Mouse (Mus musculus): Measurements from ENCODE around the gene Gm3604. TPM values are rescaled to one million over a fixed set of nuclear protein-coding genes. Genes with fewer than 3 reads are reported as not detected.
A peak's percentile ranks its signal among the peaks of the same experiment; 100 is the strongest.
"Not testable (repeated sequence)": the region's sequence is repeated elsewhere in the genome, so short reads cannot be mapped to it uniquely, and the experiment has no call there.

Gm3604 gene
- 0.17 and 0.35 TPM in 2 replicates for polyA plus RNA-seq (2012; rRNA removed)

DNA sequence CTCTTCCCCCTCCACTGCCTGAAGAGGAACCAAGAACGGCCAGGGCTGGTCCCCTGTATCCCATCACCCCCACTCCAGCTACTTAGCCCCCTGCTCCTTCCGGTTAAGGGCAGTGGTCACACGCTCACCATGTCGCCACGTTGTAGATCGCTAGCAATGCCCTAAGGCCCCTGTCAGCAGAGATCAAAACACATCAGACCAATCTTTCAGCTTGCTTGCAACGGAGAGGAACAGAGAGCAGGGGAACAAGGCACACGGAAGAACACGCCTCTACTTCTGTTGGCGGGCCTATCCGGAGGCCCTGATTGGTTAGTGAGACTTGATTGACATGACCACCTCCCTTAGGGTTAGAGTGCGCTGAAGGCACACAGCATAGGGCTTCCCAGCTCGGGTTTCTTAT lies at the start of gene Gm3604:
Gene Gm3604 (minus strand): TSS at position 226 of the 400 bp plus-strand sequence.
- peak within 1 kb of the TSS; percentile 7; the same call in 1 of the 2 replicates for H3K27ac ChIP-seq (ENCODE audit: control insufficient read depth, insufficient read depth, low read depth, low read length)
- peak; percentile 21; the same call in 1 of the 2 replicates for TF ChIP-seq POLR2A (IDR thresholded peaks at IDR 0.05; ENCODE audit: control insufficient read depth, low read depth, low read length)
- H3K4me1 ChIP-seq (ENCODE audit: control insufficient read depth, insufficient read depth, low read length); H3K27me3 ChIP-seq (ENCODE audit: control insufficient read depth, insufficient read depth, low read length); H3K36me3 ChIP-seq (ENCODE audit: control insufficient read depth, insufficient read depth, low read length): not testable (repeated sequence)
- H3K4me3 ChIP-seq (ENCODE audit: control insufficient read depth, low read depth, low read length), result peak within 1 kb of the TSS; percentile 86

DNA sequence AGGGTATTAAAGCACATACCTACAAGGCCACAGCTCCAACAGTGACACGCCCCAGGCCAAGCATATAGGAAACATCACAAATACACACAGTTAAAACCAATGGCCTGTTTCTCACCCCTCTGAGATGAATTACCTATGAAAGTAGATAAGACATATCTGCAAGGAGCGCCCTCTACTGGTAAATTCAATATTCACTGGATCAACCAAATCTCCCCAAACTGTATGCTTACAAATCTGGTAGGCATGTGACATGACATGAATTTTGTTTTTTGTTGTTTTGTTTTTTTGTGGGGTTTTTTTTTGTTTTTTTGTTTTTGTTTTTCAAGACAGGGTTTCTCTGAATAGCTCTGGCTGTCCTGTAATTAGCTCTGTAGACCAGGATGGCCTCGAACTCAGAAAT lies 16.2 kb upstream of the Gm3604 start:
- not testable (repeated sequence) for H3K36me3 ChIP-seq (ENCODE audit: control insufficient read depth, insufficient read depth, low read length); H3K27ac ChIP-seq (ENCODE audit: control insufficient read depth, insufficient read depth, low read depth, low read length); H3K27me3 ChIP-seq (ENCODE audit: control insufficient read depth, insufficient read depth, low read length); H3K4me1 ChIP-seq (ENCODE audit: control insufficient read depth, insufficient read depth, low read length); H3K4me3 ChIP-seq (ENCODE audit: control insufficient read depth, low read depth, low read length)

- not testable (repeated sequence) for H3K4me1 ChIP-seq (ENCODE audit: control insufficient read depth, insufficient read depth, low read length); H3K36me3 ChIP-seq (ENCODE audit: control insufficient read depth, insufficient read depth, low read length); H3K27me3 ChIP-seq (ENCODE audit: control insufficient read depth, insufficient read depth, low read length); H3K27ac ChIP-seq (ENCODE audit: control insufficient read depth, insufficient read depth, low read depth, low read length); H3K4me3 ChIP-seq (ENCODE audit: control insufficient read depth, low read depth, low read length)
Measured at GRCm38 (mm10) chr13:62390076-62390620, 7.2 kb upstream of the Gm3604 start.

- Histone ChIP-seq H3K4me1 (ENCODE audit: control insufficient read depth, insufficient read depth, low read length) (no peaks in the 10 kb centered on the region), H3K27me3 (ENCODE audit: control insufficient read depth, insufficient read depth, low read length) (no peaks in the 10 kb centered on the region), H3K4me3 (ENCODE audit: control insufficient read depth, low read depth, low read length) (no peak overlapping the region), H3K27ac (ENCODE audit: control insufficient read depth, insufficient read depth, low read depth, low read length) (no peak overlapping the region), H3K36me3 (ENCODE audit: control insufficient read depth, insufficient read depth, low read length) (no peaks in the 10 kb centered on the region)
- no peak for TF ChIP-seq POLR2A (IDR thresholded peaks at IDR 0.05; ENCODE audit: control insufficient read depth, low read depth, low read length)
- no peak for TF ChIP-seq CTCF (IDR thresholded peaks at IDR 0.05; ENCODE audit: control insufficient read depth, insufficient read depth, insufficient replicate concordance, low read depth, low read length)
Measured at GRCm38 (mm10) chr13:62331786-62332185, 51.2 kb downstream of the Gm3604 start.

- TF ChIP-seq CTCF (IDR thresholded peaks at IDR 0.05; ENCODE audit: control insufficient read depth, insufficient read depth, insufficient replicate concordance, low read depth, low read length) (no peak), POLR2A (IDR thresholded peaks at IDR 0.05; ENCODE audit: control insufficient read depth, low read depth, low read length) (no peak)
- no peak overlapping the region for H3K4me3 ChIP-seq (ENCODE audit: control insufficient read depth, low read depth, low read length)
- H3K27me3 ChIP-seq (ENCODE audit: control insufficient read depth, insufficient read depth, low read length), result no peaks in the 10 kb centered on the region
- H3K36me3 ChIP-seq (ENCODE audit: control insufficient read depth, insufficient read depth, low read length), result no peaks in the 10 kb centered on the region
- H3K4me1 ChIP-seq (ENCODE audit: control insufficient read depth, insufficient read depth, low read length), result no peaks in the 10 kb centered on the region
- no peak overlapping the region for H3K27ac ChIP-seq (ENCODE audit: control insufficient read depth, insufficient read depth, low read depth, low read length)
Measured at GRCm38 (mm10) chr13:62331381-62331780, 51.6 kb downstream of the Gm3604 start.

Other genes starting within 250 kb of the Gm3604 start
- gene Gm49359, start 83.7 kb upstream of the Gm3604 start, polyA plus RNA-seq (2012; rRNA removed), result 0.84 and 1.4 TPM in 2 replicates
- gene Zfp935, start 175.3 kb upstream of the Gm3604 start, polyA plus RNA-seq (2012; rRNA removed), result not detected in 2 replicates
- gene Zfp934, start 188.0 kb upstream of the Gm3604 start, polyA plus RNA-seq (2012; rRNA removed), result 0.64 and 1.2 TPM in 2 replicates
- gene 6720489N17Rik, start 241.0 kb upstream of the Gm3604 start, polyA plus RNA-seq (2012; rRNA removed), result not detected in 2 replicates